Mouse (Mus musculus): ENCODE results near the gene Bud13.

GRCm38 (mm10) chr9:46272677-46273454 is 9.9 kb upstream of the Bud13 start, which contains the start of gene Zpr1:
- TF ChIP-seq CTCF (IDR thresholded peaks at IDR 0.05; ENCODE audit: borderline replicate concordance, insufficient read depth, low read length) (no peak), POLR2A (IDR thresholded peaks at IDR 0.05; ENCODE audit: low read depth, low read length) (peak; percentile 54)

Data from embryonic fibroblast, embryonic 13.5 days (primary cell).